Mouse (Mus musculus) heart, embryonic 11.5 days (tissue): Measurements from ENCODE around the gene Galr2. TPM values are rescaled to one million over a fixed set of nuclear protein-coding genes. Genes with fewer than 3 reads are reported as not detected.

ENCODE experiments used
- ATAC-seq: fragments of 200-750 bp; cut with Nextera tagmentation; replicated peaks from 2 replicates; pipeline ENCODE4 v1.8.0; 2017; ENCODE audit warnings: moderate library complexity; ENCODE audit not compliant: insufficient number of reproducible peaks, low FRiP score, low TSS enrichment
- H3K27ac ChIP-seq: fragments of 300-500 bp; sonication (generic); 2 replicates; pipeline ENCODE4 v1.5.1; 2014; ENCODE audit warnings: mild to moderate bottlenecking, low read depth, low read length
- H3K27me3 ChIP-seq: fragments of 300-500 bp; sonication (generic); 2 replicates; pipeline ENCODE4 v1.6.1; 2014; ENCODE audit warnings: mild to moderate bottlenecking, low read length, mixed read lengths; ENCODE audit not compliant: control insufficient read depth, insufficient read depth
- H3K36me3 ChIP-seq: fragments of 300-500 bp; sonication (generic); 2 replicates; pipeline ENCODE4 v1.6.1; 2014; ENCODE audit warnings: mild to moderate bottlenecking, low read length, moderate library complexity, mixed read lengths; ENCODE audit not compliant: control insufficient read depth, insufficient read depth
- H3K4me1 ChIP-seq: fragments of 300-500 bp; sonication (generic); 2 replicates; pipeline ENCODE4 v1.6.1; 2014; ENCODE audit warnings: low read length; ENCODE audit not compliant: control insufficient read depth, insufficient read depth
- H3K4me2 ChIP-seq: fragments of 300-500 bp; sonication (generic); 2 replicates; pipeline ENCODE4 v1.6.1; 2014; ENCODE audit warnings: mild to moderate bottlenecking, moderate library complexity
- H3K4me3 ChIP-seq: fragments of 300-500 bp; sonication (generic); 2 replicates; pipeline ENCODE4 v1.5.1; 2014; ENCODE audit warnings: low read depth, low read length
- H3K9ac ChIP-seq: fragments of 300-500 bp; sonication (generic); 2 replicates; pipeline ENCODE4 v1.6.1; 2014; ENCODE audit warnings: mild to moderate bottlenecking, low read depth, low read length, moderate library complexity
- H3K9me3 ChIP-seq: fragments of 300-500 bp; sonication (generic); replicated peaks from 2 replicates; pipeline ENCODE4 v1.6.1; 2016; ENCODE audit warnings: low read length; ENCODE audit not compliant: control insufficient read depth
- WGBS: fragments of 180-500 bp; shearing (Covaris S2); extraction: QIAGEN DNeasy Blood & Tissue Kit; methylation state at CpG from one replicate; pipeline ENCODE4 v1.1.7; 2014; ENCODE audit not compliant: insufficient replicate concordance; 5-methylcytosine and 5-hydroxymethylcytosine counted together
- polyA plus RNA-seq: library from polyadenylated mRNA; unstranded; fragments of >200 nt; fragmentation: Nextera tagmentation; extraction: Ambion mirVana; gene quantifications from 2 replicates; pipeline ENCODE4 v1.2.1, GENCODE M21; 2014

Galr2 gene
- polyA plus RNA-seq, 1 experiment from 2014 or later: 0.16 TPM

DNA sequence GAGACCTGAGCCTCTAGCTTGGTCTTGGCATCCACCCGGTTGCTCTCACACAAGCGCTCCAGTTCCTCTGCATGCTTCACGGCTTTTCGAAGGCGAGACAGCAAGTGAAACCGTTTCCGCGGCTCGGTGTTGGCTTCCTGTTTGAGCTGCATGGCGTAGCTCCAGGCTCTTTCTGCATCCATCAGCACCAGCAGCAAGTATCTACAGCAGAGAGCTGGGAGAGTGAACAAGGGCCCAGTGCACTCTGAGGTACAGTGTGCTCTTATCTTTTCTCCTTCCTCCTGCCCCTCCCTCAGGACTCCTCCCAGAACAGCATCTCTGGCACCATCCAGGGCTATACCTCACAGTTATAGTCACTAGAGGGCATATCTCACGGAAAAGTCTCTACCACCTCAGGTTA is 15.4 kb upstream of the Galr2 start:
- H3K4me1 ChIP-seq: no peaks in the 10 kb centered on the region
- peaks cover 62% of the 10 kb centered on the region for H3K36me3 ChIP-seq
- H3K4me2 ChIP-seq: no peak overlapping the region
- no peak overlapping the region for H3K9ac ChIP-seq
- WGBS: 88% methylated on average over 11 of the region's 11 CpGs
- H3K27me3 ChIP-seq: no peaks in the 10 kb centered on the region
- ATAC-seq: no peak
- no peak overlapping the region for H3K4me3 ChIP-seq
- no peak overlapping the region for H3K27ac ChIP-seq
- H3K9me3 ChIP-seq: no peaks in the 10 kb centered on the region

DNA sequence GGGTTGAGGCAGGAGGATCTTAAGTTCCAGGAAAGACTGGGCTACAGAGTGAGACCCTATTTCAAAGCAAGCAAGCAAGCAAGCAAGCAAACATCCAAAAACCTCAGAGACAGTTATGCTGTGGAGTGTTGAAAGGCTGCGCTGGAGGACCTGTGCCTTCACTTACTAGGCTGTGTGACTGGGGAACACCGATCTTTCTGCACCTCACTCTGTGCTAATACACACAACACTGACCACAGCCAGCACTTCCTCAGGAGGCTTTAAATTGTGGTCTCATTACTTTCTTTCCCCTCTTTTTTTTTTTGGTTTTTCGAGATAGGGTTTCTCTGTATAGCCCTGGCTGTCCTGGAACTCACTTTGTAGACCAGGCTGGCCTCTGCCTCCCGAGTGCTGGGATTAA is 14.9 kb upstream of the Galr2 start:
- no peaks in the 10 kb centered on the region for H3K27me3 ChIP-seq
- no peaks in the 10 kb centered on the region for H3K9me3 ChIP-seq
- H3K4me2 ChIP-seq: no peak overlapping the region
- WGBS: 91% methylated on average over 4 of the region's 4 CpGs
- no peaks in the 10 kb centered on the region for H3K4me1 ChIP-seq
- peaks cover 58% of the 10 kb centered on the region for H3K36me3 ChIP-seq
- H3K9ac ChIP-seq: no peak overlapping the region
- H3K27ac ChIP-seq: no peak overlapping the region
- ATAC-seq: no peak
- H3K4me3 ChIP-seq: no peak overlapping the region

DNA sequence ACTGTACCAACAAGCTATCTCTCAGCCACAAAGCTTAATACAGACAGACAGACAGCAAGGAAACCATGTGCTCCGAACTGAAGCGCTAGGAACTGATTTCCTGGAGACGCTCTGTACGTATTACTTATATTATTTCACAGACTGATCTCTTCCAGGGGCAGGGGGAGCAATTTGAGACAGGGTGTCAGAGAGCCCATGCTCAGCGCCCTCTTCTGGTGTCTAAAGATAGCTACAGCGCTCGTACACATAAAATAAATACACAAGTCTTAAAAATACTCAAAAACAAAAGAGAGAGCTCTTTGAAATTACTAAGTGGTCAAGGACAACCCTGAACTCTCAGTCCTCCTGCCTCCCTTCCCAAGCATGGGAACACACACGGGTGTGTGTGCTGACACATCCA is 13.1 kb upstream of the Galr2 start:
- no peak overlapping the region for H3K9ac ChIP-seq
- no peak overlapping the region for H3K27ac ChIP-seq
- peaks cover 51% of the 10 kb centered on the region for H3K36me3 ChIP-seq
- peaks cover 7% of the 10 kb centered on the region for H3K4me1 ChIP-seq
- H3K9me3 ChIP-seq: no peaks in the 10 kb centered on the region
- no peak for ATAC-seq
- H3K27me3 ChIP-seq: no peaks in the 10 kb centered on the region
- no peak overlapping the region for H3K4me2 ChIP-seq
- no peak overlapping the region for H3K4me3 ChIP-seq
- WGBS: 79% methylated on average over 8 of the region's 8 CpGs

DNA sequence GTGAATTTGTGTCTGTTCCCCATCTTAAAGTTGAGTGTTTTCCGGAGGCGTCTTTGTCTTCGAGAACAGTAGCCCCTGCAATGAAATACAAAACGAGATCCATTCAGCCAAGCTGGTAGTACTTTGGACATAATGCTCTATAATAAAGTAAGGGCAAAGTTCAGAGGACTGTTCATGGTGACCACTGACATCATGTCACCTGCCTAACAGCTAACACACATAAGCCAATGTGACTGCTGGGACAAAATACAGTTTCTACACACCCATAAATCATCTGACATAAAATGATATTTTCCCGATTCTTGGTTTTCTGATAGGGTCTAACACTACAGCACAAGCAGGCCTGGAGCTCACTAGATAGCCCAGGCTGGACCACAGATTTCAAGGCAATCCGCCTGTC is 12.4 kb upstream of the Galr2 start:
- peaks cover 46% of the 10 kb centered on the region for H3K36me3 ChIP-seq
- 88% methylated on average over 6 of the region's 6 CpGs for WGBS
- no peak overlapping the region for H3K4me2 ChIP-seq
- peaks cover 12% of the 10 kb centered on the region for H3K4me1 ChIP-seq
- no peak for ATAC-seq
- H3K27ac ChIP-seq: no peak overlapping the region
- H3K9me3 ChIP-seq: no peaks in the 10 kb centered on the region
- H3K4me3 ChIP-seq: no peak overlapping the region
- no peaks in the 10 kb centered on the region for H3K27me3 ChIP-seq
- no peak overlapping the region for H3K9ac ChIP-seq

DNA sequence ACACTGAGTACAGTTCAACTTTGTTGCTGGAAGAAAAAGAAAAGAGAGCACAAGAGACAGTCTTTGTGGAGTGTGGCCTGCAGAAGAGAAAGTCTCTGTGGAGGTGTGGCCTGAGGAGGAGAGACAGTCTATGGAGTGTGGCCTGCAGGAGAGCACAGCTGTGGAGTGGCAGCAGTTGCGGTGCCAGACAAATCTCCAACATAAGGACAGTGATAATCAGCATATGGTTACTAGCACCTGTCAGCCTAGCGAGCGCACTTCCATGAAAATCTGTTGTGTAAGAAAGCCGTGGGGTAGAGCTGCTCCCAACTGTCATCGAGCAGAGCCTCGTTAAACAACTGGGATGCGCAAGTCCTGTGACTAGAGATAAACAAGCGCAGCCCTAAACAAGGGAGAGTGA is 11.2 kb upstream of the Galr2 start:
- Histone ChIP-seq H3K27ac (no peak overlapping the region), H3K9ac (no peak overlapping the region), H3K36me3 (peaks cover 40% of the 10 kb centered on the region), H3K4me3 (no peak overlapping the region), H3K4me1 (peaks cover 12% of the 10 kb centered on the region), H3K27me3 (no peaks in the 10 kb centered on the region), H3K9me3 (no peaks in the 10 kb centered on the region), H3K4me2 (no peak overlapping the region)
- WGBS: 92% methylated on average over 8 of the region's 8 CpGs
- no peak for ATAC-seq

DNA sequence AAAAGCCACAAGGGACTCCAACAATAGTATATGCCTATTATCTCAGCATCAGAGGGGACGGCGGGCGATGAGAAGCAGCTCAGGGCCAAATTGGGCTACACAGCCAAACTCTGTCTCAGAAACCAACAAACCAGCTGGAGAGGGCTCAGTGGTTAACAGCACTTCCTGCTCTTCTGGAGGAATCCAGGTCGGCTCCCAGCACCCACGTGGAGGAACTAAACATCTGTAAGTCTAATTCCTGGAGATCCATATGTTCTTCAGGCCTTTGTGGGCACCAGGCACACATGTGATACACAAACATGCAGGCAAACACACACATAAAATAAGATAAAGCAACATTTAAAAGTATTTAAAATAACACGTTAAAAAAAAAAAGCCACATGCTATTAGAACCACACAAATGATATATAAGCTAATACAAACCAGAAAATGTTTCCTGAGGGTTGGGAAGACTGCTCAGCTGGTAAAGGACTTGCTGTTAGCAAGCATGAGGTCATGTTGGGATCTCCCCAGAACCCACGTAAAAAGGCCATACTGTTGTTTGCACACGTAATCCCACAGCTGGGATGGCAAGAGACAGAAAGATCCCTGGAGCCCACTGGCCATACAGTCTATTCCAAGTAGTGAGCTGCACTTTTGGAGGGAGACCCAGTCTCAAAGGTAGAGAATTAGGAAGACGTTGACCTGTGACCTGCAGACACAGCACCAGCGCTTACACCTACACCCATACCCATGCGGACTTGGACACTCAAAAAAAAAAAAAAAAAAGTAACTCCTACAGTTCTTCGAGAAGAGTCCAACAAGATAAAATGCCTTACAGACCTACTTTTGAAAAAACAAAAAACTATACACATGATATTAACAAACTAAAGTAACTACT is 7.9 kb upstream of the Galr2 start:
- H3K4me3 ChIP-seq: peak overlapping the region; percentile 74
- peak overlapping the region; percentile 79 for H3K9ac ChIP-seq
- H3K27me3 ChIP-seq: no peaks in the 10 kb centered on the region
- H3K36me3 ChIP-seq: peaks cover 22% of the 10 kb centered on the region
- no peak overlapping the region for H3K27ac ChIP-seq
- no peaks in the 10 kb centered on the region for H3K9me3 ChIP-seq
- H3K4me1 ChIP-seq: peaks cover 12% of the 10 kb centered on the region
- no peak for ATAC-seq
- H3K4me2 ChIP-seq: peak overlapping the region; percentile 90
- 46% methylated on average over 12 of the region's 12 CpGs for WGBS

DNA sequence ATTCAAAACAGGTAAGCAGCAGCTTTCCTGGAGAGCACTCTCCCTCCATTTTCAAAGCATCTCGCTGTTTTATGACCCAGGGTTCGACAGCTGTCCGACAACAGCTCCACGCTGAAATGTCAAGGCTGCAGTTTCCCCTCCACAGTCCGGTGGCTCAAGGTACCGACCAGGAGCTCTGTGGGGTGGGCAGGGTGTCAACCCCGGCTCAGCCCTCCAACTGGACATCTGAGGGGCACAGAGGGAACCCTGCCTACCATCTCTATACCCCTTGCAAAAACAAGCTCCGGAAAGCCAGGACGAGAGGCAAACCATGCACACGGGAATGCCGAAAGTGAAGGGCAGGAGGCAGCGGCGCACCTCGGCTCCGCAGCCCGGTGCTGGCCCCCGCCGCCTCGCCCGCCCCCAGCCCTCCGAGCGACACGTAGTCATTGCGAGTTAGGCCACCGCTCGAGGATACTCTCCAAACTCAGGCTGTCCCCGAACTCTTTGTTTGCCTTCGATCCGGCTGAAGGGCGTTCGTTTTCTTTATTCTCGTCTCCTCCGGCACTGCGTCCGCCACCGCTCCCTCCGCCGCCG is 7.2 kb upstream of the Galr2 start:
- peak; percentile 49; the same call in 1 of the 2 replicates for ATAC-seq
- Histone ChIP-seq H3K9me3 (no peaks in the 10 kb centered on the region), H3K27ac (peak overlapping the region; percentile 46)

DNA sequence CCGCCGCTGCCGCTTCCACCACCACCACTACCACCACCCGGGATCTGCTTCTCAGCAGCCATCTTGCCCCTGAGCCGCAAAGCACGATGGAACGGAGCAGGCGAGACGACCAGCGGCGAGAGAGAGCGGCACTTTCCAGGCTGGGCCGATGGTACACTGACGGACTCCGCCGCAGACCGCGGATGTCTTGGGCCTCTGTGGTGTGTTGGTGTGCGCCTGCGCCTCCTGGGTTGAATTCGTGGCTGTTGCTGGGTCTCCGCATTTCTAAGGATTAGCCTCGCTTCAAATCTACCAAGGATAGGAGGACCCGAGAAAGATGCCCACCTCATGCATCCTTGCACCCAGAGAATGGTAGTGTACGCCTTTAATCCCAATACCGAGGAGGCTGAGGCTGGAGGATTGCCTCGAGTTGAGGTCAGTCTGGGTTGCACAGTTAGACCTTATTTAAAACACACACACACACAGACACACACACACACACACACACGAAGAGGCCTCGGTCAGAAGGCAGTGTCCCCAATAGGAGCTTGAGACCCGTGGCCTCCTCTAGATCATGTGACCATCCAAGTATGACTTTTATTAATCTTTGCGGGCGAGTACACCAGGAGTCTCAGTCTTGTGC is 6.6 kb upstream of the Galr2 start, which contains the start of gene Srp68:
Gene Srp68 (minus strand): TSS at position 173 of the 622 bp plus-strand sequence.
- 4% methylated on average over 32 of the region's 32 CpGs for WGBS
- ATAC-seq: peak; percentile 87
- H3K4me1 ChIP-seq: peaks cover 12% of the 10 kb centered on the region
- H3K36me3 ChIP-seq: peaks cover 12% of the 10 kb centered on the region
- H3K27ac ChIP-seq: peak within 1 kb of the TSS; percentile 46
- no peaks in the 10 kb centered on the region for H3K27me3 ChIP-seq
- H3K4me3 ChIP-seq: peak within 1 kb of the TSS; percentile 74
- no peaks in the 10 kb centered on the region for H3K9me3 ChIP-seq
- peak within 1 kb of the TSS; percentile 79 for H3K9ac ChIP-seq
- H3K4me2 ChIP-seq: peak within 1 kb of the TSS; percentile 90

More for the DNA sequence above, 7.2 kb upstream of the Galr2 start:
- Histone ChIP-seq H3K4me1 (peaks cover 12% of the 10 kb centered on the region), H3K4me2 (peak overlapping the region; percentile 90), H3K4me3 (peak overlapping the region; percentile 74), H3K36me3 (peaks cover 16% of the 10 kb centered on the region), H3K27me3 (no peaks in the 10 kb centered on the region), H3K9ac (peak overlapping the region; percentile 79)
- under 1% methylated on average over 39 of the region's 39 CpGs for WGBS
